Mouse (Mus musculus): ENCODE data around the gene Gm20532. TPM values are rescaled to one million over a fixed set of nuclear protein-coding genes. Genes with fewer than 3 reads are reported as not detected.

The Gm20532 gene
- polyA plus RNA-seq, 1 experiment = not detected

- peaks cover under 1% of the 10 kb centered on the region for H3K4me1 ChIP-seq (ENCODE audit: control insufficient read depth, insufficient read depth, low read length)
- no peak overlapping the region for H3K27ac ChIP-seq (ENCODE audit: control insufficient read depth, insufficient read depth, low read depth, low read length, poor library complexity)
- no peak overlapping the region for H3K4me3 ChIP-seq (replicated peaks; ENCODE audit: control insufficient read depth, low read depth, low read length)
- 75% methylated on average over 7 of the region's 7 CpGs for whole genome bisulfite sequencing
- TF ChIP-seq POLR2A (IDR thresholded peaks at IDR 0.05; ENCODE audit: borderline replicate concordance, control insufficient read depth, low read depth, low read length) (no peak), CTCF (IDR thresholded peaks at IDR 0.05; ENCODE audit: control insufficient read depth, insufficient read depth, low read length) (no peak)
Observed at GRCm38 (mm10) chr2:26617928-26618327, 31.5 kb downstream of the Gm20532 start.

- Histone ChIP-seq H3K27ac (ENCODE audit: control insufficient read depth, insufficient read depth, low read depth, low read length, poor library complexity) (no peak overlapping the region), H3K4me1 (ENCODE audit: control insufficient read depth, insufficient read depth, low read length) (peaks cover 3% of the 10 kb centered on the region), H3K4me3 (replicated peaks; ENCODE audit: control insufficient read depth, low read depth, low read length) (no peak overlapping the region)
- TF ChIP-seq CTCF (IDR thresholded peaks at IDR 0.05; ENCODE audit: control insufficient read depth, insufficient read depth, low read length) = no peak
- no peak for TF ChIP-seq POLR2A (IDR thresholded peaks at IDR 0.05; ENCODE audit: borderline replicate concordance, control insufficient read depth, low read depth, low read length)
- 63% methylated on average over 2 of the region's 2 CpGs for WGBS
Observed at GRCm38 (mm10) chr2:26621246-26621645, 34.8 kb downstream of the Gm20532 start.

- no peak for TF ChIP-seq POLR2A (IDR thresholded peaks at IDR 0.05; ENCODE audit: borderline replicate concordance, control insufficient read depth, low read depth, low read length)
- TF ChIP-seq CTCF (IDR thresholded peaks at IDR 0.05; ENCODE audit: control insufficient read depth, insufficient read depth, low read length) = no peak
- H3K27ac ChIP-seq (ENCODE audit: control insufficient read depth, insufficient read depth, low read depth, low read length, poor library complexity) = no peak overlapping the region
- peaks cover 3% of the 10 kb centered on the region for H3K4me1 ChIP-seq (ENCODE audit: control insufficient read depth, insufficient read depth, low read length)
- 12% methylated on average over 5 of the region's 5 CpGs for WGBS
- no peak overlapping the region for H3K4me3 ChIP-seq (replicated peaks; ENCODE audit: control insufficient read depth, low read depth, low read length)
Observed at GRCm38 (mm10) chr2:26622984-26623383, 36.5 kb downstream of the Gm20532 start.

DNA sequence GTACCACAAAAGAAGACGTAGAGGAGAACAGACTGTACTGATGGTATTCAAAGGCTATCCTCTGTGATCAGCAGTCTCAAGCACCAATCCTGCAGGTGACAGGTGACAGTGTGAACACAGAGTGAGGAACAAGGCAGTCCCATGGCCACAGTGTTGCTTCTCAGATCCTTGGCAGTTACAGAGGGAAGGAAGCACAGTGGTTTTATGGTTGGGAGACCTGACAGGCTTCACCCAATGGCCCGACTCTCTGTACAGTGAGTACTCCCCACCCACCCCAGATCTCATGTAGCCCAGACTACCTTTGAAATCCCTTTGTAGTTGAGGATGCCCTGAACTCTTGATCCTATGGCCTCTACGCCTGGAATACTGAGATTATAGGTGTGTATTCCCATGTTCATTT is 39.0 kb downstream of the Gm20532 start:
- H3K4me1 ChIP-seq (ENCODE audit: control insufficient read depth, insufficient read depth, low read length) = peaks cover 3% of the 10 kb centered on the region
- no peak overlapping the region for H3K4me3 ChIP-seq (replicated peaks; ENCODE audit: control insufficient read depth, low read depth, low read length)
- TF ChIP-seq CTCF (IDR thresholded peaks at IDR 0.05; ENCODE audit: control insufficient read depth, insufficient read depth, low read length) = no peak
- no peak for TF ChIP-seq POLR2A (IDR thresholded peaks at IDR 0.05; ENCODE audit: borderline replicate concordance, control insufficient read depth, low read depth, low read length)
- no peak overlapping the region for H3K27ac ChIP-seq (ENCODE audit: control insufficient read depth, insufficient read depth, low read depth, low read length, poor library complexity)
- 23% methylated on average over 3 of the region's 3 CpGs for WGBS

DNA sequence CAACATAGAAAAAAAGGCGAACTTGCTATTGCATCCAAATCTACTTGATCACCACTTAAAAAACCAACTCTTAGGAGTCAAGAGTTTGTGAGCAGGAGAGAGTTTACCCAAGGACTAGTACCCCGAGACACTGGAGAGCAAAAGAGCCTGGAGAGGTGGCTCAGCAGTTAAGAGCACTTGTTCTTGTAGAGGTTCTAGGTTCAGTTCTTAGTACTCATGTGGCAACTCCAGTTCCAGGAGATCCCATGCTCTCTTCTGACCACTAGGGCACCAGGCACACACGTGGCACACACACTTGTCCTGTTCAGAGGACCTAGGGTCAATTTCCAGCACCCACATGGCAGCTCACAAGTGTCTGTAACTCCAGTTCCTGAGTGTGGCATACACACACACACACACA is 39.6 kb downstream of the Gm20532 start:
- 52% methylated on average over 3 of the region's 3 CpGs for WGBS
- Histone ChIP-seq H3K4me1 (ENCODE audit: control insufficient read depth, insufficient read depth, low read length) (peaks cover 3% of the 10 kb centered on the region), H3K4me3 (replicated peaks; ENCODE audit: control insufficient read depth, low read depth, low read length) (no peak overlapping the region), H3K27ac (ENCODE audit: control insufficient read depth, insufficient read depth, low read depth, low read length, poor library complexity) (no peak overlapping the region)
- TF ChIP-seq POLR2A (IDR thresholded peaks at IDR 0.05; ENCODE audit: borderline replicate concordance, control insufficient read depth, low read depth, low read length) (no peak), CTCF (IDR thresholded peaks at IDR 0.05; ENCODE audit: control insufficient read depth, insufficient read depth, low read length) (peak; percentile 23; the same call in 1 of the 2 replicates)

GRCm38 (mm10) chr2:26627921-26628739 is 41.7 kb downstream of the Gm20532 start, which contains the start of gene Fam69b:
TSS of gene Fam69b (plus strand) at chr2:26628457.
- Histone ChIP-seq H3K4me3 (replicated peaks; ENCODE audit: control insufficient read depth, low read depth, low read length) (peak within 1 kb of the TSS; percentile 66), H3K4me1 (ENCODE audit: control insufficient read depth, insufficient read depth, low read length) (peaks cover 1% of the 10 kb centered on the region; the same call in 1 of the 2 replicates), H3K27ac (ENCODE audit: control insufficient read depth, insufficient read depth, low read depth, low read length, poor library complexity) (peak within 1 kb of the TSS; percentile 12; the same call in 1 of the 2 replicates)
- TF ChIP-seq POLR2A (IDR thresholded peaks at IDR 0.05; ENCODE audit: borderline replicate concordance, control insufficient read depth, low read depth, low read length) = no peak
- WGBS = 1% methylated on average over 70 of the region's 70 CpGs

GRCm38 (mm10) chr2:26628792-26629437 is 42.5 kb downstream of the Gm20532 start:
- Histone ChIP-seq H3K4me3 (replicated peaks; ENCODE audit: control insufficient read depth, low read depth, low read length) (peak overlapping the region; percentile 66), H3K27ac (ENCODE audit: control insufficient read depth, insufficient read depth, low read depth, low read length, poor library complexity) (no peak overlapping the region), H3K4me1 (ENCODE audit: control insufficient read depth, insufficient read depth, low read length) (peaks cover 1% of the 10 kb centered on the region; the same call in 1 of the 2 replicates)
- 15% methylated on average over 5 of the region's 5 CpGs for WGBS
- TF ChIP-seq CTCF (IDR thresholded peaks at IDR 0.05; ENCODE audit: control insufficient read depth, insufficient read depth, low read length) (no peak), POLR2A (IDR thresholded peaks at IDR 0.05; ENCODE audit: borderline replicate concordance, control insufficient read depth, low read depth, low read length) (no peak)
